Mouse (Mus musculus) forebrain, embryonic 13.5 days (tissue): ENCODE measurements around the gene Gm9048. TPM values are rescaled to one million over a fixed set of nuclear protein-coding genes. Genes with fewer than 3 reads are reported as not detected.
A peak's percentile ranks its signal among the peaks of the same experiment; 100 is the strongest.
"Not testable (repeated sequence)": the region's sequence is repeated elsewhere in the genome, so short reads cannot be mapped to it uniquely, and the experiment has no call there.

Source experiments
- ATAC-seq: fragments of 200-750 bp; cut with Nextera tagmentation; 2 replicates; pipeline ENCODE4 v1.8.0; 2017
- H3K27ac ChIP-seq: fragments of 300-500 bp; sonication (generic); 2 replicates; pipeline ENCODE4 v1.5.1; 2015; ENCODE audit warnings: inconsistent platforms, mild to moderate bottlenecking, moderate library complexity
- H3K27me3 ChIP-seq: fragments of 300-500 bp; sonication (generic); 2 replicates; pipeline ENCODE4 v1.6.1; 2015; ENCODE audit warnings: mild to moderate bottlenecking, inconsistent platforms
- H3K36me3 ChIP-seq: fragments of 300-500 bp; sonication (generic); 2 replicates; pipeline ENCODE4 v1.6.1; 2015; ENCODE audit warnings: mild to moderate bottlenecking, inconsistent platforms; ENCODE audit not compliant: poor library complexity, severe bottlenecking
- H3K4me1 ChIP-seq: fragments of 300-500 bp; sonication (generic); 2 replicates; pipeline ENCODE4 v1.6.1; 2015; ENCODE audit warnings: inconsistent platforms
- H3K4me2 ChIP-seq: fragments of 300-500 bp; sonication (generic); 2 replicates; pipeline ENCODE4 v1.6.1; 2015; ENCODE audit warnings: inconsistent platforms, mild to moderate bottlenecking, moderate library complexity
- H3K4me3 ChIP-seq: fragments of 300-500 bp; sonication (generic); 2 replicates; pipeline ENCODE4 v1.5.1; 2015; ENCODE audit warnings: mild to moderate bottlenecking, inconsistent platforms
- H3K9ac ChIP-seq: fragments of 300-500 bp; sonication (generic); 2 replicates; pipeline ENCODE4 v1.6.1; 2015; ENCODE audit warnings: mild to moderate bottlenecking, inconsistent platforms
- H3K9me3 ChIP-seq: fragments of 300-500 bp; sonication (generic); replicated peaks from 2 replicates; pipeline ENCODE4 v1.6.1; 2016; ENCODE audit warnings: inconsistent platforms
- WGBS: fragments of 180-500 bp; shearing (Covaris S2); methylation state at CpG from one replicate; pipeline ENCODE4 v1.1.7; 2015; 5-methylcytosine and 5-hydroxymethylcytosine counted together
- polyA plus RNA-seq: library from polyadenylated mRNA; unstranded; fragments of >200 nt; fragmentation: Nextera tagmentation; extraction: Ambion mirVana; gene quantifications from 2 replicates; pipeline ENCODE4 v1.2.1, GENCODE M21; 2015

The Gm9048 gene
- polyA plus RNA-seq = not detected in 2 replicates

DNA sequence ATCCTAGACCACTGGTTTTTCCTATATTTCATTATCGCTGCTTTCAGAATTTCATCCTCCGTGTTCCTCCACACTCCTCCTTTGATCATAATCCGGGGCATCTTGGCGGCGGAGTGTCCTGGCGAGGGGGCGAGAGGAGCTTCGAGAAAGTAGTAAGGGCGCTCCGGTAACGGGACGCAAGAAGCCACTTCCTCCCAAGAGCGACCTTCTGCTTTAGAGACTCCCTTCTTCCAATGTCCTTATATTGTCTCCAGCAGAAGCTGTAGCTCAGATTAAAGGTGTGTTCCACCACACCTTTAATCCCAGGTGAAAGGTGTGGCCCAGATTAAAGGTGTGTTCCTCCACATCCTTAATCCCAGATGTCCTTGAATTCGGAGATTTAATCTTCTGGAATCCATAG, at the start of gene Gm9048:
TSS of gene Gm9048 (minus strand) at position 101 of the 400 bp plus-strand sequence.
- WGBS = 100% methylated on average over 1 of the region's 14 CpGs
- not testable (repeated sequence) for H3K27ac ChIP-seq, ATAC-seq, H3K4me1 ChIP-seq, H3K9ac ChIP-seq, H3K9me3 ChIP-seq, H3K4me3 ChIP-seq, H3K27me3 ChIP-seq, H3K36me3 ChIP-seq, H3K4me2 ChIP-seq

GRCm38 (mm10) chr10:118370443-118370842, 22.0 kb upstream of the Gm9048 start:
- no peaks in the 10 kb centered on the region for H3K27me3 ChIP-seq
- H3K27ac ChIP-seq = no peak overlapping the region
- H3K9me3 ChIP-seq = no peaks in the 10 kb centered on the region
- H3K4me1 ChIP-seq = no peaks in the 10 kb centered on the region
- peak overlapping the region; percentile 41 for H3K4me2 ChIP-seq
- H3K36me3 ChIP-seq = no peaks in the 10 kb centered on the region
- H3K9ac ChIP-seq = peak overlapping the region; percentile 41; the same call in 1 of the 2 replicates
- 11% methylated on average over 10 of the region's 10 CpGs for WGBS
- peak; percentile 97 for ATAC-seq
- no peak overlapping the region for H3K4me3 ChIP-seq

DNA sequence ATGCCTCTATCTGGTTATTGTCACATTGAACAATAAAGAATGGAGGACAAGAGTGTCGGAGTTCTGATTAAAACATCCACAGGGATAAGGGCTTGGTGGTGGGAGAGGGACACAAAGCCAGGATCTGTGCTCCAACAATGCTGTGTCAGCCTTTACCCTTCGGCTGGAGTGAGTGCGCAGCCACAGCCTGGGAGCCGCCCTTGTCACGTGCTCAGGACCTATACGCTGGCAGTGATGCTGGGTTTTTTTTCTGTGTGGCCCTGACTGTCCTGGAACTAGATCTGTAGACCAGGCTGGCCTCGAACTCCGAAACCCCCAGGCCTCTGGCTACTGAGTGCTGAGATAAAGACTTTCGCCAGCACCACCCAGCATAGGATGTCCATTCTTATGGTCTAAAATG, 21.0 kb upstream of the Gm9048 start:
- no peak for ATAC-seq
- no peak overlapping the region for H3K9ac ChIP-seq
- WGBS = 89% methylated on average over 9 of the region's 9 CpGs

GRCm38 (mm10) chr10:118354005-118354404, 5.5 kb upstream of the Gm9048 start, which contains the start of gene Gm9049:
Gene Gm9049, minus strand, starts transcription at chr10:118354105.
- H3K36me3 ChIP-seq, H3K27ac ChIP-seq, ATAC-seq, H3K4me3 ChIP-seq, H3K9ac ChIP-seq, H3K9me3 ChIP-seq, H3K27me3 ChIP-seq, H3K4me2 ChIP-seq, H3K4me1 ChIP-seq: not testable (repeated sequence)
- WGBS = 100% methylated on average over 1 of the region's 11 CpGs

More for the DNA sequence above, 21.0 kb upstream of the Gm9048 start:
- Histone ChIP-seq H3K4me3 (no peak overlapping the region), H3K36me3 (no peaks in the 10 kb centered on the region), H3K9me3 (no peaks in the 10 kb centered on the region), H3K4me1 (no peaks in the 10 kb centered on the region), H3K4me2 (no peak overlapping the region), H3K27ac (no peak overlapping the region), H3K27me3 (no peaks in the 10 kb centered on the region)

DNA sequence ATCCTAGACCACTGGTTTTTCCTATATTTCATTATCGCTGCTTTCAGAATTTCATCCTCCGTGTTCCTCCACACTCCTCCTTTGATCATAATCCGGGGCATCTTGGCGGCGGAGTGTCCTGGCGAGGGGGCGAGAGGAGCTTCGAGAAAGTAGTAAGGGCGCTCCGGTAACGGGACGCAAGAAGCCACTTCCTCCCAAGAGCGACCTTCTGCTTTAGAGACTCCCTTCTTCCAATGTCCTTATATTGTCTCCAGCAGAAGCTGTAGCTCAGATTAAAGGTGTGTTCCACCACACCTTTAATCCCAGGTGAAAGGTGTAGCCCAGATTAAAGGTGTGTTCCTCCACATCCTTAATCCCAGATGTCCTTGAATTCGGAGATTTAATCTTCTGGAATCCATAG, 5.3 kb downstream of the Gm9048 start, which contains the start of gene Gm9046:
TSS of gene Gm9046 (minus strand) at position 101 of the 400 bp plus-strand sequence.
- not testable (repeated sequence) for H3K4me3 ChIP-seq, H3K4me1 ChIP-seq, H3K36me3 ChIP-seq, H3K27me3 ChIP-seq, H3K4me2 ChIP-seq, ATAC-seq, H3K9ac ChIP-seq, H3K9me3 ChIP-seq, H3K27ac ChIP-seq
- no CpG with 5 or more reads among the region's 14 CpGs for WGBS

DNA sequence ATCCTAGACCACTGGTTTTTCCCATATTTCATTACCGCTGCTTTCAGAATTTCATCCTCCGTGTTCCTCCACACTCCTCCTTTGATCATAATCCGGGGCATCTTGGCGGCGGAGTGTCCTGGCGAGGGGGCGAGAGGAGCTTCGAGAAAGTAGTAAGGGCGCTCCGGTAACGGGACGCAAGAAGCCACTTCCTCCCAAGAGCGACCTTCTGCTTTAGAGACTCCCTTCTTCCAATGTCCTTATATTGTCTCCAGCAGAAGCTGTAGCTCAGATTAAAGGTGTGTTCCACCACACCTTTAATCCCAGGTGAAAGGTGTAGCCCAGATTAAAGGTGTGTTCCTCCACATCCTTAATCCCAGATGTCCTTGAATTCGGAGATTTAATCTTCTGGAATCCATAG, 10.7 kb downstream of the Gm9048 start, which contains the start of gene Gm9045:
TSS of gene Gm9045 (minus strand) at position 101 of the 400 bp plus-strand sequence.
- not testable (repeated sequence) for ATAC-seq, H3K27me3 ChIP-seq
- no CpG with 5 or more reads among the region's 14 CpGs for WGBS

GRCm38 (mm10) chr10:118332308-118332707, 16.2 kb downstream of the Gm9048 start, which contains the start of gene Gm9044:
Gene Gm9044, minus strand, starts transcription at chr10:118332408.
- H3K4me1 ChIP-seq, H3K9ac ChIP-seq, ATAC-seq, H3K27ac ChIP-seq, H3K9me3 ChIP-seq, H3K27me3 ChIP-seq, H3K4me3 ChIP-seq, H3K36me3 ChIP-seq, H3K4me2 ChIP-seq: not testable (repeated sequence)
- no CpG with 5 or more reads among the region's 14 CpGs for WGBS

More for the DNA sequence above, 10.7 kb downstream of the Gm9048 start, which contains the start of gene Gm9045:
- H3K4me3 ChIP-seq, H3K9ac ChIP-seq, H3K4me1 ChIP-seq, H3K27ac ChIP-seq, H3K9me3 ChIP-seq, H3K36me3 ChIP-seq, H3K4me2 ChIP-seq: not testable (repeated sequence)

DNA sequence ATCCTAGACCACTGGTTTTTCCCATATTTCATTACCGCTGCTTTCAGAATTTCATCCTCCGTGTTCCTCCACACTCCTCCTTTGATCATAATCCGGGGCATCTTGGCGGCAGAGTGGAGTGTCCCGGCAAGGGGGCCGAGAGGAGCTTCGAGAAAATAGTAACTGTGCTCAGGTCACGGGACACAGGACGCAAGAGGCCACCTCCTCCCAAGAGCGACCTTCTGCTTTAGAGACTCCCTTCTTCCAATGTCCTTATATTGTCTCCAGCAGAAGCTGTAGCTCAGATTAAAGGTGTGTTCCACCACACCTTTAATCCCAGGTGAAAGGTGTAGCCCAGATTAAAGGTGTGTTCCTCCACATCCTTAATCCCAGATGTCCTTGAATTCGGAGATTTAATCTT, 21.6 kb downstream of the Gm9048 start, which contains the start of gene Gm9040:
TSS of gene Gm9040 (minus strand) at position 101 of the 400 bp plus-strand sequence.
- not testable (repeated sequence) for H3K9ac ChIP-seq, H3K4me2 ChIP-seq, H3K36me3 ChIP-seq, H3K27ac ChIP-seq, H3K4me1 ChIP-seq, ATAC-seq, H3K27me3 ChIP-seq, H3K4me3 ChIP-seq, H3K9me3 ChIP-seq
- WGBS = no CpG with 5 or more reads among the region's 11 CpGs

- Histone ChIP-seq H3K9ac (no peak overlapping the region), H3K27ac (no peak overlapping the region), H3K4me1 (no peaks in the 10 kb centered on the region), H3K4me2 (no peak overlapping the region), H3K9me3 (no peaks in the 10 kb centered on the region), H3K27me3 (no peaks in the 10 kb centered on the region), H3K4me3 (no peak overlapping the region), H3K36me3 (no peaks in the 10 kb centered on the region)
- WGBS = 88% methylated on average over 8 of the region's 8 CpGs
- ATAC-seq = no peak
These were observed 29.5 kb downstream of the Gm9048 start for GRCm38 (mm10) chr10:118319024-118319423.

- not testable (repeated sequence) for H3K4me1 ChIP-seq, H3K4me2 ChIP-seq, H3K27me3 ChIP-seq, H3K36me3 ChIP-seq, H3K4me3 ChIP-seq, H3K9ac ChIP-seq, H3K27ac ChIP-seq, H3K9me3 ChIP-seq
- WGBS = 39% methylated on average over 2 of the region's 2 CpGs
- ATAC-seq = 0 out of 2 replicates have a peak, but pooled peaks have one; percentile 48
These were observed 46.3 kb downstream of the Gm9048 start for GRCm38 (mm10) chr10:118302133-118302532.

Other genes with a start within 250 kb of the Gm9048 start
- gene Mdm1, start 206.9 kb downstream of the Gm9048 start, polyA plus RNA-seq = 48.3 and 49.7 TPM in 2 replicates
- gene Il22, start 143.7 kb downstream of the Gm9048 start, polyA plus RNA-seq = not detected in 2 replicates
- 0.18 and 0.19 TPM in 2 replicates for gene Gm32717, start 107.9 kb downstream of the Gm9048 start, polyA plus RNA-seq
- gene Gm32802, start 90.0 kb downstream of the Gm9048 start, polyA plus RNA-seq = 0.18 and 0.19 TPM in 2 replicates
- gene Iltifb, start 53.6 kb downstream of the Gm9048 start, polyA plus RNA-seq = not detected in 2 replicates
- 0.08 TPM in 1 of 2 replicates, not detected in the other for gene Gm9040, start 21.7 kb downstream of the Gm9048 start, polyA plus RNA-seq
- 0.08 TPM in 1 of 2 replicates, not detected in the other for gene Gm9044, start 16.3 kb downstream of the Gm9048 start, polyA plus RNA-seq
- gene Gm9045, start 10.8 kb downstream of the Gm9048 start, polyA plus RNA-seq = not detected in 2 replicates
- gene Gm9046, start 5.4 kb downstream of the Gm9048 start, polyA plus RNA-seq = not detected in 2 replicates
- gene Gm9049, start 5.4 kb upstream of the Gm9048 start, polyA plus RNA-seq = not detected in 2 replicates
- gene Ifng, start 92.4 kb upstream of the Gm9048 start, polyA plus RNA-seq = not detected in 2 replicates